In the genomic region with DNA sequence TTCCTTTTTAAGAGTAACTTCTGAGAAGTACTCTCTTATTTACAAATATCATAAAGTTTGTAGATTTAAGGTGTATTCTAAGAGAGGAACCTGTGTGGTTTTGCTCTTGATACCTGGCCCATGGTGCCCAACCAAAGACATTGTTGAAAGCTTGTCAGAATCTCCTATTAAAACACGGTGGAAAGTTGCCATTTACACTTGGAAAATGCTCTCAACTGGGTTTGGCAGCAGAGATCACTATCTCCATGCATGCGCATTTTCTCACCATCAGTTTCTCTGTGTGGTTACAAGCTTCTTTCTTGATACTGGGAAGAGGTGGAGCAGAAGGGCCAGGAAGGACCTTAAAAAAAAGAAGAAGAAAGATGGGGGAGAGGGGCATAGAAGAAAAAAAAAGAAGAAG, we compare ENCODE assay signal across 15 mouse cellular contexts.
DNase-seq lines count a peak whose midpoint lies in the region; TF ChIP-seq lines count a peak whose summit lies in the region.
"Had no signal": no experiment of that assay in that cellular context is flagged by ENCODE, and none has a peak within 500 bp of the region (broad histone marks: within the 10 kb centered on the region; RNA-seq: fewer than 3 reads in every experiment).

No protein-coding gene starts in this region.

- H3K4me1 ChIP-seq in kidney, adult 2 months (ENCODE audit: control insufficient read depth, insufficient read depth, low read length) = no peaks in the 10 kb centered on the region
- H3K4me1 ChIP-seq: embryonic facial prominence, embryonic 13.5 days; embryonic facial prominence, embryonic 15.5 days; forebrain, embryonic 10.5 days; forebrain, embryonic 12.5 days had no signal

- no peak for TF ChIP-seq POLR2A in brain, embryonic 14.5 days (IDR thresholded peaks at IDR 0.05; ENCODE audit: borderline replicate concordance, extremely low read depth, insufficient read depth, insufficient read length, poor library complexity, severe bottlenecking)
- no peak for TF ChIP-seq POLR2A in kidney, adult 2 months (IDR thresholded peaks at IDR 0.05; ENCODE audit: low read depth, low read length)

- 61% methylated on average over 2 of the region's 2 CpGs for WGBS in kidney, adult 2 months

- peak; percentile 48 to 56 for DNase-seq in cerebellum, postnatal 10 days
- no peak for DNase-seq in cerebellum, adult 8-10 months
- DNase-seq in brain, adult 2 months (ENCODE audit: low read depth, low spot score) = peak; percentile 16
- DNase-seq in brain, embryonic 14.5 days (ENCODE audit: low read depth) = peak; percentile 18
- no peak for DNase-seq in kidney, adult 2 months
- DNase-seq: adrenal gland, adult 2 months; adrenal gland, postnatal 10 days; adrenal gland, postnatal 25 days; cerebellum, adult 11-12 months; embryo, embryonic 11 days had no signal

- H3K4me3 ChIP-seq in kidney, adult 2 months (ENCODE audit: insufficient read depth, low read depth, low read length) = no peak overlapping the region
- H3K4me3 ChIP-seq: embryonic facial prominence, embryonic 13.5 days; embryonic facial prominence, embryonic 15.5 days; erythroblast, embryonic 14.5 days; forebrain, embryonic 10.5 days; forebrain, embryonic 12.5 days had no signal

- TF ChIP-seq CTCF in brain, embryonic 14.5 days (IDR thresholded peaks at IDR 0.05; ENCODE audit: borderline replicate concordance, extremely low read depth, insufficient read depth, insufficient read length) = no peak
- TF ChIP-seq CTCF in kidney, adult 2 months (conservative IDR thresholded peaks at IDR 0.05; ENCODE audit: insufficient read depth, insufficient read length, low read depth, low read length) = no peak

- H3K27ac ChIP-seq in kidney, adult 2 months (ENCODE audit: insufficient read depth, low read depth, low read length) = no peak overlapping the region
- H3K27ac ChIP-seq: embryonic facial prominence, embryonic 13.5 days; embryonic facial prominence, embryonic 15.5 days; forebrain, embryonic 10.5 days; forebrain, embryonic 12.5 days had no signal

- H3K27me3 ChIP-seq in kidney, adult 2 months (replicated peaks; ENCODE audit: control insufficient read depth, insufficient read depth, low read length) = no peaks in the 10 kb centered on the region
- H3K27me3 ChIP-seq: embryonic facial prominence, embryonic 13.5 days; embryonic facial prominence, embryonic 15.5 days; forebrain, embryonic 12.5 days had no signal

- no peaks in the 10 kb centered on the region for H3K36me3 ChIP-seq in kidney, adult 2 months (ENCODE audit: control insufficient read depth, insufficient read depth, low read length)
- H3K36me3 ChIP-seq: embryonic facial prominence, embryonic 13.5 days; embryonic facial prominence, embryonic 15.5 days; forebrain, embryonic 10.5 days; forebrain, embryonic 12.5 days had no signal

Comparison
In these comparisons a context has a peak if more than half of its experiments do, and no peak if none do; other contexts are left out.
1. DNase-seq: peak in cerebellum, postnatal 10 days (2 of 2), brain, adult 2 months (single experiment) and brain, embryonic 14.5 days (single experiment); none in cerebellum, adult 8-10 months (single experiment) and kidney, adult 2 months (single experiment).